Mouse (Mus musculus) lung, postnatal 0 days (tissue): ENCODE measurements around the gene Paqr5.

Experiments
- CTCF ChIP-seq: IDR thresholded peaks from 2 replicates; pipeline ENCODE4 v1.5.1; 2016; ENCODE audit warnings: antibody characterized with exemption, mild to moderate bottlenecking
- EP300 ChIP-seq: IDR thresholded peaks from 2 replicates; pipeline ENCODE4 v1.6.1; 2016; ENCODE audit warnings: antibody characterized with exemption, mild to moderate bottlenecking, control low read depth

DNA sequence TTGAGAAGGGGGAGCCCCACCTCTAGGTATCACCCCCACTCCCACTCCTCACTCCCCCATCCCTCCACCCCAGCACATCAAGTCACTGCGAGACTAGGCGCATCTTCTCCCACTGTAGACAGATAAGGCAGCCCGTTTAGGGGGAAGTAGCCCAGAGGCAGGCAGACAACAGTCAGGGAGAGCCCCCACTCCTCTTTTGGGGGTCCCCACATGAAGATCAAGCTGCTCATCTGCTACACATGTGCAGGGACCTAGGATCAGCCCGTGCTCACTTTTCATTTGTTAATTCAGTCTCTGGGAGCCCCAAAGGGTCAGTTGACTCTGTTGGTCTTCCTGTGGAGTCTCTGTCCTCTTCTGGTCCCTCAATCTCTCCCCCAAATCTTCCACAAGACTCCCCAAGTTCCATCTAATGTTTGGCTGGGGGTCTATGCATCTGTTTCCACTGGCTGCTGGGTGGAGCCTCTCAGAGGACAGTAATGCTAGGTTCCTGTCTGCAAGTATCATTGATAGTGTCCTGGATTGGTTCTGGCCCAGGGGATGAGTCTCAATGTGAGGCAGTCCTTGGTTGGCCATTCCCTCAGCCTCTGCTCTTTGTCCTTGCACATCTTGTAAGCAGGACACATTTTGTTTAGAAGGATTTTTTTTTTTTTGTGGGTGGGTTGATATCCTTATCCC lies 118.9 kb downstream of the Paqr5 start:
- no peak for TF ChIP-seq EP300
- TF ChIP-seq CTCF = no peak
